8 mouse cellular contexts compared by ENCODE assay signal in the genomic region with DNA sequence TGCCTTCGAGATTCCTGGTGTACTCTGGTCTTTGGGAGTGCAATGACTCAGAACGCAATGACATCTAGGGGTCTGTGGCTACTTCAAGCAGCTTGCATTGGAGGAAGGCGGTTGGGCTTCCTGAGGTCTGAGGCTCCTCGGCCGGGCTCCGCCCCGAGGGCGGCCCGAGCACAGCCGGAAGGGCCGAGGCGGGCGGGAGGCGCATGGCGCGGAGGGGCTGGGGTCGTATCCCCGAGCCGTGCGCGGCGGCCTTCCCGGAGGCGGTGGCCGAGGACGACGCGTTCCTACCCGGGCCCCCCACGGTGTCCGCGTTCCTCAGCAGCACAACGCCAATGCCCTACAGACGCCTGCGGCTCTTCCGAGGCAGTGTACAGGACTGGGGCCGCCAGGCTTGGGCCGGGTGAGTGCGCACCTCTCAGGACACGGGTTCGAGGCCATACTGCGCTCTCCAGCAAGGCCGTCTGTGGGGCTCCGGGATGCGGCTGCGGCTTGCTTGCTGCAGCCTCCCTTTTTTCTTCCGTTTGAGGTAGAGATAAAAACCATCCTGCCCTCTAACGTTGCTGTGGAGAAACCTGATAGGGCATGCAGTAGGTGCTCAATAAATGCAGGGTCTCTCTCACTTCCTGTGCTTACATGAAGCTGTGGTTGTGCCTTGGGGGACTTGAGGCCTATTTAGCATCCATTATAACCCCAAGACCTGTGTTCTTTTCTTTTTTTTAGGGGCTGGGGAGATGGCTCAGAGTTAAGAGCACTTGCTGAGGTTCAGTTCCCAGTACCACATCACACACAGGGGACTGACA. TPM values are rescaled to one million over a fixed set of nuclear protein-coding genes. Genes with fewer than 3 reads are reported as not detected.
A peak's percentile ranks its signal among the peaks of the same experiment; 100 is the strongest.
DNase-seq lines count a peak whose midpoint lies in the region; ATAC-seq and TF ChIP-seq lines count a peak whose summit lies in the region.

No protein-coding gene starts in this region.

- DNase-seq in CD4-positive, CD25-positive, alpha-beta regulatory T cell, adult 2 months (ENCODE audit: low read depth, low spot score), result peak; percentile 44
- DNase-seq in G1E (ENCODE audit: low spot score), result no peak
- no peak for DNase-seq in forebrain, embryonic 14.5 days (ENCODE audit: low spot score)
- DNase-seq in induced T-regulatory cell, adult 2 months (ENCODE audit: low read depth), result peak; percentile 55
- DNase-seq in lung, postnatal 0 days (ENCODE audit: low spot score), result peak; percentile 53
- no peak for DNase-seq in cerebellum, postnatal 4 days (ENCODE audit: low spot score in 2 of 2)

- no peak overlapping the region for H3K9ac ChIP-seq in forebrain, embryonic 14.5 days (ENCODE audit: low read length)
- H3K9ac ChIP-seq in lung, postnatal 0 days (replicated peaks; ENCODE audit: low read depth), result no peak overlapping the region; the same call in 1 of the 2 replicates
- peak overlapping the region; percentile 64 for H3K9ac ChIP-seq in stomach, embryonic 16.5 days (ENCODE audit: low read length)

- peaks cover 11% of the 10 kb centered on the region for H3K4me1 ChIP-seq in G1E (ENCODE audit: insufficient read depth, low read depth, low read length)
- no peaks in the 10 kb centered on the region for H3K4me1 ChIP-seq in forebrain, embryonic 14.5 days (ENCODE audit: control insufficient read depth, insufficient read depth, low read length)
- H3K4me1 ChIP-seq in lung, postnatal 0 days (ENCODE audit: insufficient read depth, low read depth, low read length), result peaks cover 14% of the 10 kb centered on the region
- H3K4me1 ChIP-seq in stomach, embryonic 16.5 days (ENCODE audit: control insufficient read depth, insufficient read depth, low read length), result peaks cover 16% of the 10 kb centered on the region; the same call in 1 of the 2 replicates

- H3K27me3 ChIP-seq in G1E (ENCODE audit: insufficient read depth, low read length), result peaks cover 56% of the 10 kb centered on the region
- peaks cover 17% of the 10 kb centered on the region; the same call in 1 of the 2 replicates for H3K27me3 ChIP-seq in forebrain, embryonic 14.5 days (replicated peaks; ENCODE audit: control insufficient read depth, insufficient read depth, low read length)
- H3K27me3 ChIP-seq in lung, postnatal 0 days (replicated peaks; ENCODE audit: insufficient read depth, low read length), result no peaks in the 10 kb centered on the region
- no peaks in the 10 kb centered on the region for H3K27me3 ChIP-seq in stomach, embryonic 16.5 days (ENCODE audit: control insufficient read depth, insufficient read depth, low read length)

- TF ChIP-seq CTCF in G1E (IDR thresholded peaks at IDR 0.05; ENCODE audit: low read depth, low read length), result no peak
- TF ChIP-seq CTCF in lung, postnatal 0 days (IDR thresholded peaks at IDR 0.05), result no peak

- no peak for ATAC-seq in CD4-positive, CD25-positive, alpha-beta regulatory T cell, adult 4 months
- ATAC-seq in G1E (ENCODE audit: extremely low read depth, insufficient number of reproducible peaks, low FRiP score, poor library complexity, severe bottlenecking), result no peak
- ATAC-seq in forebrain, embryonic 14.5 days, result no peak
- peak; percentile 60 for ATAC-seq in lung, postnatal 0 days
- ATAC-seq in stomach, embryonic 16.5 days (ENCODE audit: insufficient read depth, low FRiP score), result peak; percentile 51; the same call in 1 of the 2 replicates

- 8% methylated on average over 48 of the region's 48 CpGs for WGBS in forebrain, embryonic 14.5 days
- WGBS in lung, postnatal 0 days, result 5% methylated on average over 46 of the region's 48 CpGs
- WGBS in stomach, embryonic 16.5 days, result 6% methylated on average over 48 of the region's 48 CpGs

- peak overlapping the region; percentile 20; the same call in 1 of the 2 replicates for H3K4me2 ChIP-seq in forebrain, embryonic 14.5 days (ENCODE audit: low read length)
- peak overlapping the region; percentile 72 for H3K4me2 ChIP-seq in lung, postnatal 0 days (replicated peaks; ENCODE audit: low read depth, low read length)
- peak overlapping the region; percentile 58 for H3K4me2 ChIP-seq in stomach, embryonic 16.5 days (ENCODE audit: low read depth, low read length)

- no peaks in the 10 kb centered on the region for H3K9me3 ChIP-seq in G1E (replicated peaks)
- no peaks in the 10 kb centered on the region for H3K9me3 ChIP-seq in forebrain, embryonic 14.5 days (replicated peaks; ENCODE audit: control insufficient read depth, low read length)
- no peaks in the 10 kb centered on the region for H3K9me3 ChIP-seq in lung, postnatal 0 days (ENCODE audit: low read length)
- no peaks in the 10 kb centered on the region for H3K9me3 ChIP-seq in stomach, embryonic 16.5 days (replicated peaks; ENCODE audit: control insufficient read depth, low read length)

- peak overlapping the region; percentile 68 for H3K4me3 ChIP-seq in G1E (ENCODE audit: low read depth, low read length)
- no peak overlapping the region; the same call in 1 of the 2 replicates for H3K4me3 ChIP-seq in forebrain, embryonic 14.5 days (ENCODE audit: low read depth, low read length)
- peak overlapping the region; percentile 37 for H3K4me3 ChIP-seq in lung, postnatal 0 days (ENCODE audit: low read depth, low read length)
- peak overlapping the region; percentile 48 for H3K4me3 ChIP-seq in stomach, embryonic 16.5 days (replicated peaks; ENCODE audit: low read length)

- H3K27ac ChIP-seq in forebrain, embryonic 14.5 days (ENCODE audit: low read depth, low read length), result no peak overlapping the region
- no peak overlapping the region for H3K27ac ChIP-seq in lung, postnatal 0 days (ENCODE audit: low read length)
- no peak overlapping the region for H3K27ac ChIP-seq in stomach, embryonic 16.5 days (ENCODE audit: low read length)

- no peaks in the 10 kb centered on the region for H3K36me3 ChIP-seq in G1E (replicated peaks)
- no peaks in the 10 kb centered on the region for H3K36me3 ChIP-seq in forebrain, embryonic 14.5 days (ENCODE audit: control insufficient read depth, insufficient read depth, low read length)
- no peaks in the 10 kb centered on the region for H3K36me3 ChIP-seq in lung, postnatal 0 days (ENCODE audit: insufficient read depth, low read length)
- H3K36me3 ChIP-seq in stomach, embryonic 16.5 days (ENCODE audit: control insufficient read depth, insufficient read depth, low read length), result no peaks in the 10 kb centered on the region

- TF ChIP-seq EP300 in lung, postnatal 0 days (IDR thresholded peaks at IDR 0.05), result no peak

RNA-seq across cellular contexts. Expression of a gene that starts 16.1 kb away (rescaled TPM):
- polyA plus RNA-seq in CD4-positive, CD25-positive, alpha-beta regulatory T cell, adult 4 months (2017; shearing (Covaris generic)), result 1 to 10 TPM in 1 of 2 experiments, under 1 TPM in 1; 0.67 to 1.3 TPM
- 2.5 and 2.9 TPM in 2 replicates for total RNA-seq in G1E (2014; fragmentation: Nextera tagmentation)
- total RNA-seq in G1E (2017), result 1.5 and 1.7 TPM in 2 replicates
- 1.4 and 1.5 TPM in 2 replicates for polyA plus RNA-seq in G1E (2012)
- polyA plus RNA-seq in forebrain, embryonic 14.5 days (2014; fragmentation: Nextera tagmentation; extraction: Ambion mirVana), result 17.3 and 22.4 TPM in 2 replicates
- 3.9 and 4.7 TPM in 2 replicates for polyA plus RNA-seq in lung, postnatal 0 days (2015; fragmentation: Nextera tagmentation; extraction: Ambion mirVana)
- polyA plus RNA-seq in stomach, embryonic 16.5 days (2015; fragmentation: Nextera tagmentation; extraction: Ambion mirVana), result 4.7 TPM in 2 replicates

RNA-seq across cellular contexts. Expression of a gene that starts 31.8 kb away (rescaled TPM):
- 100 to 1,000 TPM; 100 to 115 TPM for polyA plus RNA-seq in CD4-positive, CD25-positive, alpha-beta regulatory T cell, adult 4 months (2017; shearing (Covaris generic))
- 80.4 and 86.7 TPM in 2 replicates for total RNA-seq in G1E (2014; fragmentation: Nextera tagmentation)
- total RNA-seq in G1E (2017), result 124 and 193 TPM in 2 replicates
- polyA plus RNA-seq in G1E (2012), result 213 and 280 TPM in 2 replicates
- 222 and 247 TPM in 2 replicates for polyA plus RNA-seq in forebrain, embryonic 14.5 days (2014; fragmentation: Nextera tagmentation; extraction: Ambion mirVana)
- 165 and 171 TPM in 2 replicates for polyA plus RNA-seq in lung, postnatal 0 days (2015; fragmentation: Nextera tagmentation; extraction: Ambion mirVana)
- 250 TPM in 2 replicates for polyA plus RNA-seq in stomach, embryonic 16.5 days (2015; fragmentation: Nextera tagmentation; extraction: Ambion mirVana)

RNA-seq across cellular contexts. Expression of a gene that starts 50.6 kb away (rescaled TPM):
- 10 to 100 TPM; 35.2 to 77.5 TPM for polyA plus RNA-seq in CD4-positive, CD25-positive, alpha-beta regulatory T cell, adult 4 months (2017; shearing (Covaris generic))
- total RNA-seq in G1E (2014; fragmentation: Nextera tagmentation), result 16.1 and 16.6 TPM in 2 replicates
- 17.4 and 19.0 TPM in 2 replicates for total RNA-seq in G1E (2017)
- polyA plus RNA-seq in G1E (2012), result 17.3 and 19.0 TPM in 2 replicates
- 5.0 and 6.2 TPM in 2 replicates for polyA plus RNA-seq in forebrain, embryonic 14.5 days (2014; fragmentation: Nextera tagmentation; extraction: Ambion mirVana)
- polyA plus RNA-seq in lung, postnatal 0 days (2015; fragmentation: Nextera tagmentation; extraction: Ambion mirVana), result 10.9 and 12.5 TPM in 2 replicates
- polyA plus RNA-seq in stomach, embryonic 16.5 days (2015; fragmentation: Nextera tagmentation; extraction: Ambion mirVana), result 16.7 and 18.2 TPM in 2 replicates

RNA-seq across cellular contexts. Expression of a gene that starts 57.5 kb away (rescaled TPM):
- polyA plus RNA-seq in CD4-positive, CD25-positive, alpha-beta regulatory T cell, adult 4 months (2017; shearing (Covaris generic)), result 10 to 100 TPM; 20.1 to 43.4 TPM
- 16.7 and 21.3 TPM in 2 replicates for total RNA-seq in G1E (2014; fragmentation: Nextera tagmentation)
- 46.4 and 48.1 TPM in 2 replicates for total RNA-seq in G1E (2017)
- 73.3 and 81.7 TPM in 2 replicates for polyA plus RNA-seq in G1E (2012)
- polyA plus RNA-seq in forebrain, embryonic 14.5 days (2014; fragmentation: Nextera tagmentation; extraction: Ambion mirVana), result 34.7 and 39.1 TPM in 2 replicates
- polyA plus RNA-seq in lung, postnatal 0 days (2015; fragmentation: Nextera tagmentation; extraction: Ambion mirVana), result 44.7 and 45.9 TPM in 2 replicates
- 52.5 and 56.4 TPM in 2 replicates for polyA plus RNA-seq in stomach, embryonic 16.5 days (2015; fragmentation: Nextera tagmentation; extraction: Ambion mirVana)

Comparison
In these comparisons a context has a peak if more than half of its experiments do, and no peak if none do; other contexts are left out.
1. DNase-seq: peak in CD4-positive, CD25-positive, alpha-beta regulatory T cell, adult 2 months (single experiment), induced T-regulatory cell, adult 2 months (single experiment) and lung, postnatal 0 days (single experiment); none in G1E (single experiment), forebrain, embryonic 14.5 days (single experiment) and cerebellum, postnatal 4 days (0 of 2).
2. ATAC-seq: peak in lung, postnatal 0 days (single experiment) and stomach, embryonic 16.5 days (single experiment); none in CD4-positive, CD25-positive, alpha-beta regulatory T cell, adult 4 months (single experiment), G1E (single experiment) and forebrain, embryonic 14.5 days (single experiment).
3. H3K4me2 ChIP-seq: peak in every context shown above with its lines; median percentile 72 in lung, postnatal 0 days; 58 in stomach, embryonic 16.5 days; 20 in forebrain, embryonic 14.5 days.